Mouse (Mus musculus): ENCODE data around the gene 4933416C03Rik.

DNA sequence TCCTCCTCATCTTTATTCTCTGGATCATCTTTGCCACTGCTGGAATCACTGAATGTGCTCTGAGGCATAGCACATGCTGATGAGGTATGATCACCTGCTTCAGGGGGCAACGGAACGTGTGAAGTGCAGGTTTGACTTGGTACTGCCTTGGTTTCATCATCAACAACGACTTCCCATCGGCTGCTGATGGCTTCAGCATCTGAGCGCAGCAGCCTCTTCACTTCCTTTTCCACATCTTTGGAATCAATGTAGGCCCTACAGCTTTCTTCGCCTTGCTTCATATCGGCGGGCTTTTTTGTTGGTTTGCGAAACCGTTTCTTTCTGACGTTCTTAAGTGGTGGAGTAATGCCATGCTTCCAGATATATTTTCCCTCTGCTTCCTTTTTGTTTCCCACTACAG lies 849 bp downstream of the 4933416C03Rik start:
- no peak for TF ChIP-seq TCF3 (IDR thresholded peaks at IDR 0.05; ENCODE audit: insufficient read length, low read depth)
- TF ChIP-seq POLR2A (IDR thresholded peaks at IDR 0.05; ENCODE audit: insufficient read length, low read depth), result no peak
- no peak for TF ChIP-seq POLR2AphosphoS2 (IDR thresholded peaks at IDR 0.05; ENCODE audit: insufficient read length, low read depth)
